Mouse (Mus musculus): ENCODE results near the gene Ap1s1. TPM values are rescaled to one million over a fixed set of nuclear protein-coding genes. Genes with fewer than 3 reads are reported as not detected.

Gene Ap1s1
- 175 and 176 TPM in 2 replicates for polyA plus RNA-seq (2014; fragmentation: Nextera tagmentation; extraction: Ambion mirVana)

DNA sequence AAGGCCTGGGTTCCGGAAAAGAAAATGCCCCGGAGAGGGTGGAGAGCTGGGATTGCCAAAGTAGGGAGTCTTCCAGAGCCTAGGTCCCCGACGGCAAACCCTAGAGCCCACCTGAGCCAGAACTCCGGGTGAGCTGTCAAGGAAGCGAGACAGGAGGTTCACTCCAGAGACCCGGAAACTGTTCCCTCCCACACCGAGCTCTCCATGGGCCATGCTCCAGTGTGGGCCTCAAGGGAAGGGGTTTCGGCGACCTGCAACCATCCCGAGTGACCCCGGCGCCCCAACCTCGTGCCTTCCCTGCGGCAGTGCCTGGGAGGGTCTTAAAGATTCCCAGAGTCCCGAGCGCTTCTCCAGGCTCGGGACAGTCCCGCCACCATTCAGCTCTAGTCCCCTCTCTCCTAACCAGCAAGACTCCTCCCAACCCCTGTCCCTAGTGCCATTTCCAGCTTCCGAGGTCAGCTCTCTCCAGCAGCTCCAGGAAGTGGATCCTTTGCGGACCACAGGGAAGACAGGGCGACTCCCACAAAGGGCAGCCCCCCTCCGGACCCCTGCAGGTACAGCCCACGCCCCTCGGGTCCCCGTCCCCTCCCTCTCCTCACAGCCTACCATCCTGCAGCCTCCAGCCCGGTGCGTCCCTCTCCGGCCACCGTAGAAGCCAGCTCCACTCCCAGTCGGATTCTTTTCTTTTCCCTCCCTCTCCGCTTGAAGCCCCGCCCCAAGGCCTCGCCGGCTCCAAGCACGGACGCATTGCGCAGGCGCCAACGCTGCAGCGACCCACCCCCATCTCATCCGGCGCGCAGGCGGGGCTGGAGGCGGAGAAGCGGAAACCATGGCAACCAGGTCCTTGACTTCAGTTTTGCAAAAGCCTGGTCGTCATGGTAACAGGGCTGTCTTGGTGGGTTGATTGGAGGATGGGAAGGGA is at the start of gene Ap1s1:
Ap1s1 (minus strand) TSS at position 734 of the 922 bp plus-strand sequence.
- Histone ChIP-seq H3K27me3 (ENCODE audit: control insufficient read depth, insufficient read depth, low read length) (no peaks in the 10 kb centered on the region), H3K4me3 (ENCODE audit: low read depth, low read length) (peak within 1 kb of the TSS; percentile 71), H3K4me2 (ENCODE audit: low read depth, low read length) (peak within 1 kb of the TSS; percentile 74), H3K9ac (replicated peaks; ENCODE audit: low read depth, low read length) (peak within 1 kb of the TSS; percentile 84), H3K36me3 (ENCODE audit: control insufficient read depth, insufficient read depth, low read length) (peaks cover 7% of the 10 kb centered on the region; the same call in 1 of the 2 replicates), H3K4me1 (ENCODE audit: control insufficient read depth, insufficient read depth, low read length) (peaks cover 9% of the 10 kb centered on the region; the same call in 1 of the 2 replicates), H3K9me3 (ENCODE audit: control insufficient read depth, low read length) (no peaks in the 10 kb centered on the region), H3K27ac (ENCODE audit: low read depth, low read length) (peak within 1 kb of the TSS; percentile 73)
- peak; percentile 92 for ATAC-seq (ENCODE audit: low read depth)
- under 1% methylated on average over 47 of the region's 48 CpGs for WGBS

GRCm38 (mm10) chr5:137095135-137095534 is 49.2 kb upstream of the Ap1s1 start:
- Histone ChIP-seq H3K4me1 (ENCODE audit: control insufficient read depth, insufficient read depth, low read length) (no peaks in the 10 kb centered on the region), H3K36me3 (ENCODE audit: control insufficient read depth, insufficient read depth, low read length) (no peaks in the 10 kb centered on the region), H3K9ac (replicated peaks; ENCODE audit: low read depth, low read length) (no peak overlapping the region), H3K27me3 (ENCODE audit: control insufficient read depth, insufficient read depth, low read length) (no peaks in the 10 kb centered on the region), H3K9me3 (ENCODE audit: control insufficient read depth, low read length) (no peaks in the 10 kb centered on the region), H3K4me3 (ENCODE audit: low read depth, low read length) (no peak overlapping the region), H3K27ac (ENCODE audit: low read depth, low read length) (no peak overlapping the region), H3K4me2 (ENCODE audit: low read depth, low read length) (no peak overlapping the region)
- WGBS = 91% methylated on average over 10 of the region's 10 CpGs
- ATAC-seq (ENCODE audit: low read depth) = no peak

DNA sequence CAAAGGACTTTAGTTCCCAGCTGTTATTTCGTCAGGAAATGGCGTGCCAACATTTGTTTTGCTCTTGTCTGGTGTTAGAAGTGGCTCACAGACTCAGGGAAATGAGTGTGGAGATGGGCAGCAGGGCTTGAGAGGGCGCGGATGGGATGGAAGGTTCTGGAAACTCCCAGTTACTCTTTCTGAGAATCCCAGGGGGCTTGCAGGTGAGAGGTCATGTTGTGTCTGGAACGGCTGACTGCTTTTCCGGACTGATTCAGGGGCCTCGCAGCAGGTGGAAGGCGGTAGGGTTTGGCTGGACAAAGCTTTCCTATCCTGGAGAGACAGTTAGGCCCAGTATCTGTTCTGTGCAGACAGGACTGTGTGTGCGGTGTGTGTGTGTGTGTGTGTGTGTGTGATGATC is 47.8 kb upstream of the Ap1s1 start:
- ATAC-seq (ENCODE audit: low read depth) = no peak
- no peaks in the 10 kb centered on the region for H3K36me3 ChIP-seq (ENCODE audit: control insufficient read depth, insufficient read depth, low read length)
- H3K27ac ChIP-seq (ENCODE audit: low read depth, low read length) = no peak overlapping the region
- H3K4me1 ChIP-seq (ENCODE audit: control insufficient read depth, insufficient read depth, low read length) = no peaks in the 10 kb centered on the region
- no peaks in the 10 kb centered on the region for H3K27me3 ChIP-seq (ENCODE audit: control insufficient read depth, insufficient read depth, low read length)
- H3K9me3 ChIP-seq (ENCODE audit: control insufficient read depth, low read length) = no peaks in the 10 kb centered on the region
- no peak overlapping the region for H3K4me2 ChIP-seq (ENCODE audit: low read depth, low read length)
- H3K4me3 ChIP-seq (ENCODE audit: low read depth, low read length) = no peak overlapping the region
- no peak overlapping the region for H3K9ac ChIP-seq (replicated peaks; ENCODE audit: low read depth, low read length)
- 85% methylated on average over 9 of the region's 9 CpGs for WGBS

DNA sequence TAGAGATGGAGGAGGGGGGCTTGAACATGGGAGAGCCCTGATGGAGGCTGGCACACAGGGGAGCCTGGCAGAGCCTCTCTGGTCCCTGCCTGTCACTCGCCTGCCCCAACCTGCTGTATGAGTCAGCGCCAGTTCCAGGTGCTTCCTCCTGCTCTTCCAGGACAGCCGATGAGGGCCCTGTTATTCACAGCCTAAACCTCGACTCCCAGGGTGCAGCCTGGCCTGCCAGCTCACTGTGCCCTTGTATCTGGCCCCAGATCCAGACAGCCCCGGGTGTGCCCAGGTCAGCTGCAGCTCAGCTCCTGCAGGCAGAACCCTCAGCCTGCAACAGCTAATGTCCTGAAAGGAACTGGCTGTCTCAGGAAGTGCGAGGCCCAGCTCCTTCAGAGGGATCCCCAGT is 45.6 kb upstream of the Ap1s1 start:
- Histone ChIP-seq H3K4me3 (ENCODE audit: low read depth, low read length) (no peak overlapping the region), H3K27ac (ENCODE audit: low read depth, low read length) (no peak overlapping the region), H3K4me1 (ENCODE audit: control insufficient read depth, insufficient read depth, low read length) (no peaks in the 10 kb centered on the region), H3K9me3 (ENCODE audit: control insufficient read depth, low read length) (no peaks in the 10 kb centered on the region), H3K4me2 (ENCODE audit: low read depth, low read length) (no peak overlapping the region), H3K9ac (replicated peaks; ENCODE audit: low read depth, low read length) (no peak overlapping the region), H3K27me3 (ENCODE audit: control insufficient read depth, insufficient read depth, low read length) (no peaks in the 10 kb centered on the region), H3K36me3 (ENCODE audit: control insufficient read depth, insufficient read depth, low read length) (no peaks in the 10 kb centered on the region)
- WGBS = 74% methylated on average over 6 of the region's 6 CpGs
- ATAC-seq (ENCODE audit: low read depth) = no peak

DNA sequence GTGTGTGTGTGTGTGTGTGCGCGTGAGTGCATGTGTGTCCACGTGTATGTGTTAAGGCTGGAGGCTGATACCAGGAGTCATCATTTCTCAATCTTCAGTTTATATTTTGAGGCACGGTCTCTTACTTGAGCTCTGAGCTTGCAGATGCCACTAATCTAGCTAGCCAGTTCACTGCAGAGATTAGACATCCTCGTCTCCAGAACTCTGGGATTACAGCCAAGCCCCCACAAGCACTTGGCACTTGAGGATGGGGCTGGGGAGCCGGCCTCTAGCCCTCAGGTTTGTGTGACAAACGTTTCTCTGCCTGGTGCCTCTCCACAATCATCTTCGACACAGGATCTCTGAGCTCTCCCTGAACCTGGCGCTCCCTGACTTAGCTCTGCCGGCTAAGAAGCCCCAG is 44.9 kb upstream of the Ap1s1 start:
- H3K4me1 ChIP-seq (ENCODE audit: control insufficient read depth, insufficient read depth, low read length) = no peaks in the 10 kb centered on the region
- no peak overlapping the region for H3K27ac ChIP-seq (ENCODE audit: low read depth, low read length)
- H3K27me3 ChIP-seq (ENCODE audit: control insufficient read depth, insufficient read depth, low read length) = no peaks in the 10 kb centered on the region
- no peak overlapping the region for H3K4me3 ChIP-seq (ENCODE audit: low read depth, low read length)
- 80% methylated on average over 10 of the region's 10 CpGs for WGBS
- no peaks in the 10 kb centered on the region for H3K9me3 ChIP-seq (ENCODE audit: control insufficient read depth, low read length)
- no peak overlapping the region for H3K4me2 ChIP-seq (ENCODE audit: low read depth, low read length)
- ATAC-seq (ENCODE audit: low read depth) = no peak
- H3K9ac ChIP-seq (replicated peaks; ENCODE audit: low read depth, low read length) = no peak overlapping the region
- H3K36me3 ChIP-seq (ENCODE audit: control insufficient read depth, insufficient read depth, low read length) = no peaks in the 10 kb centered on the region

DNA sequence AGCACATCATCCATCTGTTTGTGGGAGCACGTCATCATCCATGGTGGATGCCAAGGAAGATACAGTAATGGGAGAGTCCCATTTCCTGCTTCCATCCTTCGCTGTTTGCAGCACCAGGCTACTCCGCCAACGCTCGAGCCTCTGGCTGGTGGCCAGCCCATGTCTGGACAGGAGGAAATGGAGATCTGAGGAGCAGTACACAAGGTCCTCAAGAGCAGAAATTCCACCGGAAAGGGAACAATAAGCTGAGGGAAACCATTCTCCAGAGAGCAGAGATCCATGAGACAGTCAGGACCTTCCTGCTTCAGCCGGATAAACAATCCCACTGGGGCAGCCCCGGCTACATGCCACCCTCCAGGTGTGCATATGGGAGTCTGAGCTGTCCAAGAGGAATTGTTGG is 41.5 kb upstream of the Ap1s1 start:
- WGBS = 83% methylated on average over 8 of the region's 8 CpGs
- Histone ChIP-seq H3K4me3 (ENCODE audit: low read depth, low read length) (no peak overlapping the region), H3K27ac (ENCODE audit: low read depth, low read length) (no peak overlapping the region), H3K4me1 (ENCODE audit: control insufficient read depth, insufficient read depth, low read length) (no peaks in the 10 kb centered on the region), H3K9ac (replicated peaks; ENCODE audit: low read depth, low read length) (no peak overlapping the region), H3K27me3 (ENCODE audit: control insufficient read depth, insufficient read depth, low read length) (no peaks in the 10 kb centered on the region), H3K36me3 (ENCODE audit: control insufficient read depth, insufficient read depth, low read length) (no peaks in the 10 kb centered on the region), H3K4me2 (ENCODE audit: low read depth, low read length) (no peak overlapping the region), H3K9me3 (ENCODE audit: control insufficient read depth, low read length) (no peaks in the 10 kb centered on the region)
- no peak for ATAC-seq (ENCODE audit: low read depth)

- H3K27me3 ChIP-seq (ENCODE audit: control insufficient read depth, insufficient read depth, low read length) = no peaks in the 10 kb centered on the region
- H3K27ac ChIP-seq (ENCODE audit: low read depth, low read length) = no peak overlapping the region
- H3K9me3 ChIP-seq (ENCODE audit: control insufficient read depth, low read length) = no peaks in the 10 kb centered on the region
- 88% methylated on average over 3 of the region's 3 CpGs for WGBS
- no peak overlapping the region for H3K9ac ChIP-seq (replicated peaks; ENCODE audit: low read depth, low read length)
- no peak overlapping the region for H3K4me3 ChIP-seq (ENCODE audit: low read depth, low read length)
- no peak overlapping the region for H3K4me2 ChIP-seq (ENCODE audit: low read depth, low read length)
- H3K4me1 ChIP-seq (ENCODE audit: control insufficient read depth, insufficient read depth, low read length) = no peaks in the 10 kb centered on the region
- no peak for ATAC-seq (ENCODE audit: low read depth)
- H3K36me3 ChIP-seq (ENCODE audit: control insufficient read depth, insufficient read depth, low read length) = no peaks in the 10 kb centered on the region
Observed at GRCm38 (mm10) chr5:137085731-137086130, 39.8 kb upstream of the Ap1s1 start.

DNA sequence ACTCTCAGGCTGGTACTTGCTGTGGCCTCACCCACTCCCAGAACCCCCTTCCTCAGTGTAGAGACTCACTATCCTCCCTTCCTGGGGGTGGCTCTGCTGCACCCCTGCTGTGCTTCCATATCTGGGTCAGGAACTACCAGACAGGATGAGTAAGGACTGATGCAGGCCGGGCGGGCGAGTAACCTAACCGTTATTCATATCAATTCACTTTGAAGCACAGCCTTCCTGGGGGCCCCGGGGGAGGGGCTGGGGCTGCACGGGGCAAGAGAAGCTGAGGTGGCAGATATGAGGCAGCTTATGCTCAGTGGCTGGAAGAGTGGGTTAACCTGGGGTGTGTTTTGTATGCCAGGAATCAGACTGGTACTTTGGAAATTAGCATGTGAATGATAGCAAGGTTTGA is 39.1 kb upstream of the Ap1s1 start:
- H3K9ac ChIP-seq (replicated peaks; ENCODE audit: low read depth, low read length) = no peak overlapping the region
- no peak overlapping the region for H3K27ac ChIP-seq (ENCODE audit: low read depth, low read length)
- H3K9me3 ChIP-seq (ENCODE audit: control insufficient read depth, low read length) = no peaks in the 10 kb centered on the region
- H3K4me2 ChIP-seq (ENCODE audit: low read depth, low read length) = no peak overlapping the region
- H3K4me1 ChIP-seq (ENCODE audit: control insufficient read depth, insufficient read depth, low read length) = no peaks in the 10 kb centered on the region
- H3K27me3 ChIP-seq (ENCODE audit: control insufficient read depth, insufficient read depth, low read length) = no peaks in the 10 kb centered on the region
- H3K4me3 ChIP-seq (ENCODE audit: low read depth, low read length) = no peak overlapping the region
- WGBS = 88% methylated on average over 6 of the region's 6 CpGs
- no peaks in the 10 kb centered on the region for H3K36me3 ChIP-seq (ENCODE audit: control insufficient read depth, insufficient read depth, low read length)
- no peak for ATAC-seq (ENCODE audit: low read depth)

DNA sequence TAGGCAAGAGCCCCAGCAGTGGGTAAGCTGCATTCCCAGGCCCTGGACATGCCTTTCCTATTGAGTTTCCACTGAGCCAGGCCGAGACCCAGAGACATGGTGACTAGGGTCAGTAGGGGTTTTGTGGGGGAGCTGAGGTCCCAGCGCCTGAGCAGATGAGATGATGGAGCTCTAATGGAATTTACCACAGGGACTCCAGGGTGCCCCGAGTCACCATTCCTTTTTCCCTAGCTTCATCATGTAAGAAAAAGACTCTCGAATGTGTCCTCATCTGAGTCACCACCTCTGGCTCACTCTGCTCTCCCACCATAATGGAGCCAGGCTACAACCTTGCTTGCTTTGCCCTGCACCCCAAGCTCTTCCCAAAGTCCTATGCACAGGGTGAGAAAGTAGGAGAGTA is 37.1 kb upstream of the Ap1s1 start:
- Histone ChIP-seq H3K4me1 (ENCODE audit: control insufficient read depth, insufficient read depth, low read length) (no peaks in the 10 kb centered on the region), H3K9ac (replicated peaks; ENCODE audit: low read depth, low read length) (no peak overlapping the region), H3K27ac (ENCODE audit: low read depth, low read length) (no peak overlapping the region), H3K36me3 (ENCODE audit: control insufficient read depth, insufficient read depth, low read length) (no peaks in the 10 kb centered on the region), H3K4me3 (ENCODE audit: low read depth, low read length) (no peak overlapping the region), H3K4me2 (ENCODE audit: low read depth, low read length) (no peak overlapping the region), H3K27me3 (ENCODE audit: control insufficient read depth, insufficient read depth, low read length) (no peaks in the 10 kb centered on the region), H3K9me3 (ENCODE audit: control insufficient read depth, low read length) (no peaks in the 10 kb centered on the region)
- WGBS = 90% methylated on average over 4 of the region's 4 CpGs
- no peak for ATAC-seq (ENCODE audit: low read depth)

Data from neural tube, embryonic 14.5 days (tissue).